Comparison of ENCODE assay signal across 15 mouse cellular contexts in the genomic region with DNA sequence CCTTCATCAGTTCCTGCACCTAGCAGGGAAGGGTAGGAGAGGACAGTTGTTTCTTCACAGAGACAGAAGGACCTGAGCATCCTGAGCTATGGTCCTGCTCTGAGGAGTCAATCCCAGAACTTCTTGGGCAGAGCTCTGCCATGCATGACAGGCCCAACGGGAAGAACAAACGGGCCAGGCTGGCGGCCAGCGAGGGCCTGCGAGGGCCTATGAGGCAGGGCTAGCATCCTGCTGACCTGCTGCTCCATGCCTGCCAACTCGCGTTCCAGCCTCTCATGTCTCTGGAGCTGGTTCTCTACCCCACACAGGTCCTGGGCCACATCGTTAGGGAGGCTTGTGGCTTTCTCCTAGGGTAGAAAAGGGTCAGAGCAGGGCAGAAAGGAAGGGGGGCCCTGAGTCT.
"Had no signal": no experiment of that assay in that cellular context is flagged by ENCODE, and none has a peak within 500 bp of the region (broad histone marks: within the 10 kb centered on the region; RNA-seq: fewer than 3 reads in every experiment).

No protein-coding gene starts in this region.

- DNase-seq: gastrocnemius, adult 2 months; gastrocnemius, postnatal 10 days; gastrocnemius, postnatal 25 days; heart, adult 18-20 months; heart, postnatal 10 days; heart, postnatal 4 days; kidney, adult 2 months; kidney, adult 9 months; kidney, postnatal 14 days; liver; liver, embryonic 13.5 days; liver, postnatal 0 days had no signal

- ATAC-seq: inflammation-experienced regulatory T-cells, adult 6 months; intestine, embryonic 15.5 days; intestine, postnatal 0 days; liver, postnatal 0 days had no signal
